Mouse (Mus musculus) CH12.LX (cell line): Measurements from ENCODE around the gene Dnajc6. TPM values are rescaled to one million over a fixed set of nuclear protein-coding genes. Genes with fewer than 3 reads are reported as not detected.

Experiments used
- DNase-seq: peaks from one replicate; pipeline ENCODE4 v3.0.0-alpha.2; 2013; ENCODE audit errors: extremely low read depth
- H3K27ac ChIP-seq: 2 replicates; pipeline ENCODE4 v1.5.1; 2012; ENCODE audit warnings: low read depth, mild to moderate bottlenecking, control low read depth, moderate library complexity; ENCODE audit not compliant: insufficient read depth
- H3K27me3 ChIP-seq: replicated peaks from 2 replicates; pipeline ENCODE3; 2012; ENCODE audit warnings: inconsistent platforms
- H3K36me3 ChIP-seq, 2 experiments: replicated peaks in 1 of 2; 2 replicates each; pipeline versions ENCODE3 to v1.6.1; 2012; ENCODE audit warnings: inconsistent platforms in 1 of 2, low read length in 1 of 2, mild to moderate bottlenecking in 1 of 2, mixed read lengths in 1 of 2, moderate library complexity in 1 of 2; ENCODE audit not compliant: control insufficient read depth in 1 of 2, insufficient read depth in 1 of 2
- H3K4me1 ChIP-seq, 2 experiments: 2 replicates each; pipeline ENCODE4 v1.6.1; 2012; ENCODE audit warnings: inconsistent platforms in 1 of 2, moderate library complexity in 1 of 2; ENCODE audit not compliant: insufficient read depth in 2 of 2, control insufficient read depth in 1 of 2
- H3K4me2 ChIP-seq: 2 replicates; pipeline ENCODE4 v1.6.1; 2012; ENCODE audit warnings: low read depth, mild to moderate bottlenecking, control low read depth; ENCODE audit not compliant: poor library complexity, insufficient read depth, severe bottlenecking
- H3K4me3 ChIP-seq, 3 experiments: fragments of 150-350 bp in 1 of 3; sonication (generic) in 1 of 3; replicated peaks in 1 of 3; 2 replicates each; pipeline versions ENCODE3 to v1.5.1; 2011 to 2012; ENCODE audit warnings: low read depth in 2 of 3, low read length in 2 of 3, mild to moderate bottlenecking in 2 of 3, moderate library complexity in 2 of 3, control low read depth in 1 of 3, improper control_type of control experiment in 1 of 3, inconsistent platforms in 1 of 3, mixed read lengths in 1 of 3; ENCODE audit not compliant: poor library complexity in 1 of 3
- H3K79me2 ChIP-seq: replicated peaks from 2 replicates; pipeline ENCODE4 v1.6.1; 2012; ENCODE audit warnings: mild to moderate bottlenecking, moderate library complexity; ENCODE audit not compliant: control insufficient read depth, poor library complexity, insufficient read depth, severe bottlenecking; ENCODE audit errors: extremely low read depth
- H3K9ac ChIP-seq: 2 replicates; pipeline ENCODE4 v1.6.1; 2012; ENCODE audit warnings: low read depth, mild to moderate bottlenecking, control low read depth, moderate library complexity; ENCODE audit not compliant: insufficient read depth
- H3K9me3 ChIP-seq: replicated peaks from 2 replicates; pipeline ENCODE3; 2012; ENCODE audit warnings: low read length, inconsistent platforms, mixed read lengths
- CHD1 ChIP-seq: IDR thresholded peaks from 2 replicates; pipeline ENCODE4 v1.6.1; 2012; ENCODE audit warnings: low read depth, low read length, improper control_type of control experiment, inconsistent platforms
- GABPA ChIP-seq: IDR thresholded peaks from 2 replicates; pipeline ENCODE4 v1.6.1; 2012; ENCODE audit warnings: low read depth, low read length, improper control_type of control experiment, inconsistent platforms; ENCODE audit not compliant: insufficient replicate concordance
- HCFC1 ChIP-seq: IDR thresholded peaks from 2 replicates; pipeline ENCODE4 v1.6.1; 2012; ENCODE audit warnings: low read depth, mild to moderate bottlenecking, inconsistent platforms, low read length, improper control_type of control experiment
- IRF4 ChIP-seq: IDR thresholded peaks from 2 replicates; pipeline ENCODE4 v1.6.1; 2014; ENCODE audit warnings: low read depth, mild to moderate bottlenecking, inconsistent platforms, low read length, improper control_type of control experiment
- JUN ChIP-seq: IDR thresholded peaks from 2 replicates; pipeline ENCODE4 v1.6.1; 2011; ENCODE audit warnings: low read depth, mild to moderate bottlenecking, low read length, improper control_type of control experiment, moderate library complexity; ENCODE audit not compliant: insufficient read depth
- JUND ChIP-seq: conservative IDR thresholded peaks from 2 replicates; pipeline ENCODE4 v1.6.1; 2011; ENCODE audit warnings: low read depth, low read length, improper control_type of control experiment
- MEF2A ChIP-seq: IDR thresholded peaks from 2 replicates; pipeline ENCODE4 v1.6.1; 2014; ENCODE audit warnings: low read depth, mild to moderate bottlenecking, inconsistent platforms, low read length, improper control_type of control experiment, borderline replicate concordance
- PAX5 ChIP-seq: IDR thresholded peaks from 2 replicates; pipeline ENCODE4 v1.6.1; 2012; ENCODE audit warnings: low read length, inconsistent platforms, mixed read lengths
- POLR2A ChIP-seq: IDR thresholded peaks from 2 replicates; pipeline ENCODE4 v1.6.1; 2011; ENCODE audit warnings: low read depth, mild to moderate bottlenecking, improper control_type of control experiment, low read length
- POLR2AphosphoS2 ChIP-seq: IDR thresholded peaks from 2 replicates; pipeline ENCODE4 v1.6.1; 2011; ENCODE audit warnings: low read depth, low read length, improper control_type of control experiment
- RAD21 ChIP-seq: IDR thresholded peaks from 2 replicates; pipeline ENCODE4 v1.6.1; 2011; ENCODE audit warnings: low read depth, mild to moderate bottlenecking, low read length, improper control_type of control experiment, moderate library complexity
- SMC3 ChIP-seq: IDR thresholded peaks from 2 replicates; pipeline ENCODE4 v1.6.1; 2011; ENCODE audit warnings: low read depth, low read length, improper control_type of control experiment
- TBP ChIP-seq: conservative IDR thresholded peaks from 2 replicates; pipeline ENCODE4 v1.6.1; 2011; ENCODE audit warnings: low read depth, low read length, improper control_type of control experiment
- TCF12 ChIP-seq: IDR thresholded peaks from 2 replicates; pipeline ENCODE4 v1.6.1; 2014; ENCODE audit warnings: low read depth, mild to moderate bottlenecking, inconsistent platforms, low read length, improper control_type of control experiment
- UBTF ChIP-seq: IDR thresholded peaks from 2 replicates; pipeline ENCODE4 v1.6.1; 2012; ENCODE audit warnings: low read depth, mild to moderate bottlenecking, inconsistent platforms, low read length, improper control_type of control experiment, moderate library complexity
- ZC3H11A ChIP-seq: IDR thresholded peaks from 2 replicates; pipeline ENCODE4 v1.6.1; 2012; ENCODE audit warnings: low read depth, mild to moderate bottlenecking, inconsistent platforms, low read length, improper control_type of control experiment
- ZMIZ1 ChIP-seq: IDR thresholded peaks from 2 replicates; pipeline ENCODE4 v1.6.1; 2012; ENCODE audit warnings: low read depth, mild to moderate bottlenecking, inconsistent platforms, low read length, improper control_type of control experiment
- ZNF384 ChIP-seq: IDR thresholded peaks from 2 replicates; pipeline ENCODE4 v1.6.1; 2012; ENCODE audit warnings: low read depth, low read length, improper control_type of control experiment, inconsistent platforms
- dilution Hi-C: fragments of 300-500 bp; cut with MboI; formaldehyde crosslinking; loops from 2 replicates; pipeline ENCODE4 v1.14.3; 2020; ENCODE audit warnings: low sequenced_read_pairs; ENCODE audit not compliant: extremely low pct_unique_long_range_greater_than_20kb, extremely low pct_ligation_motif_present
- in situ Hi-C: fragments of 300-500 bp; cut with MboI; formaldehyde crosslinking; loops from 3 replicates; pipeline ENCODE4 v1.14.3; 2019; ENCODE audit warnings: low sequenced_read_pairs, low pct_ligation_motif_present, low pct_unique_long_range_greater_than_20kb, mixed read lengths
- polyA plus RNA-seq: library from polyadenylated mRNA; unstranded; fragments of >175 nt; gene quantifications from 2 replicates; pipeline ENCODE4 v1.2.1, GENCODE M21; 2012; ENCODE audit warnings: low read depth; ENCODE audit not compliant: insufficient read length
- total RNA-seq, 2 experiments: library from RNA; depleted of rRNA; stranded (reverse); fragments of 300-350 nt in 1 of 2; fragments of >200 nt in 1 of 2; gene quantifications; 2 replicates each; pipeline ENCODE4 v1.2.3; 2012 to 2014

Gene Dnajc6
- total and polyA plus RNA-seq, 3 experiments, result not detected

GRCm38 (mm10) chr4:101621241-101621640, 124.8 kb downstream of the Dnajc6 start:
- H3K36me3 ChIP-seq, result no peaks in the 10 kb centered on the region
- no peaks in the 10 kb centered on the region for H3K9me3 ChIP-seq
- peaks cover 0 to 6% of the 10 kb centered on the region in 2 experiments; a peak in 2 of 4 replicates for H3K4me1 ChIP-seq
- H3K4me3 ChIP-seq, result no peak overlapping the region
- H3K27ac ChIP-seq, result no peak overlapping the region
- in situ Hi-C loops, result no loop called here
- H3K9ac ChIP-seq, result no peak overlapping the region
- TF ChIP-seq POLR2AphosphoS2 (no peak), MEF2A (no peak)
- no peak overlapping the region for H3K4me2 ChIP-seq
- H3K27me3 ChIP-seq, result no peaks in the 10 kb centered on the region
- dilution Hi-C loops, result no loop called here
- no peak for DNase-seq
- H3K79me2 ChIP-seq, result no peaks in the 10 kb centered on the region

DNA sequence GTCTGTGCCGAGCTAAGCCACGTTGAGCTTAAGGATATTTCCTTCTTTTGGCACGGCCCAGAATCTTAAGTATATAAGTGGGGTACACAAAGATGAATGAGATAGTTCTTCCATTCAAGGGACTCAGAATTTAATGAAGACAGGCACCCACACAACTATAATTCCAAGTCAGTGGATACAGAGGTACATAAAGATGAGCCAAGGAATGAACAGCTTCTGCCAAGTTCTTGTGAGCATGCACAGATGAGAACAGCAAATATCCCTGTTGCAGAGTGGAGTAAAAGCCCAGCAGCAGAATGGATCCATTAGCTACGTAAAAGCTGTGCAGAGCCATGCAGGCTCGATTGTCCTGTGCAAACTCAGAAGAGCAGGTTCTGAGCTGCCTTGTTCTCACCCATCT, 128.8 kb downstream of the Dnajc6 start:
- Histone ChIP-seq H3K9ac (no peak overlapping the region), H3K4me2 (no peak overlapping the region), H3K4me3 (no peak overlapping the region), H3K36me3 (no peaks in the 10 kb centered on the region), H3K79me2 (no peaks in the 10 kb centered on the region)
- in situ Hi-C loops, result no loop called here
- no peak for DNase-seq
- TF ChIP-seq ZMIZ1 (no peak), RAD21 (no peak), JUN (no peak), JUND (no peak), SMC3 (no peak), ZNF384 (no peak), ZC3H11A (no peak), HCFC1 (no peak), UBTF (no peak), TBP (no peak), PAX5 (no peak), GABPA (no peak), POLR2A (no peak), TCF12 (no peak), CHD1 (no peak), IRF4 (no peak)
- TF ChIP-seq, all 38 proteins: peak for 0
- Histone ChIP-seq H3K27me3 (no peaks in the 10 kb centered on the region), H3K27ac (no peak overlapping the region), H3K9me3 (no peaks in the 10 kb centered on the region), H3K4me1 (peaks cover 0 to 6% of the 10 kb centered on the region in 2 experiments; a peak in 2 of 4 replicates)
- dilution Hi-C loops, result no loop called here
